Mouse (Mus musculus) hindbrain, embryonic 16.5 days (tissue): ENCODE measurements at regions not wholly inside any gene's neighbourhood (a gene's known extent, or its start where the extent isn't known, plus 50 kb on each side); places are given as distances from the start of the nearest gene placed in this dataset.

ENCODE experiments used
- ATAC-seq: fragments of 200-750 bp; cut with Nextera tagmentation; 2 replicates; pipeline ENCODE4 v1.8.0; 2017; ENCODE audit warnings: moderate TSS enrichment, moderate library complexity
- H3K27ac ChIP-seq: fragments of 300-500 bp; sonication (generic); 2 replicates; pipeline ENCODE4 v1.5.1; 2014; ENCODE audit warnings: low read depth, mild to moderate bottlenecking, control low read depth, low read length, moderate library complexity
- H3K27me3 ChIP-seq: fragments of 300-500 bp; sonication (generic); replicated peaks from 2 replicates; pipeline ENCODE4 v1.6.1; 2014; ENCODE audit warnings: low read length; ENCODE audit not compliant: control insufficient read depth, insufficient read depth
- H3K36me3 ChIP-seq: fragments of 300-500 bp; sonication (generic); 2 replicates; pipeline ENCODE4 v1.6.1; 2014; ENCODE audit warnings: mild to moderate bottlenecking, low read length, moderate library complexity, mixed read lengths; ENCODE audit not compliant: control insufficient read depth, insufficient read depth
- H3K4me1 ChIP-seq: fragments of 300-500 bp; sonication (generic); 2 replicates; pipeline ENCODE4 v1.6.1; 2014; ENCODE audit warnings: low read depth, low read length; ENCODE audit not compliant: control insufficient read depth, insufficient read depth
- H3K4me2 ChIP-seq: fragments of 300-500 bp; sonication (generic); 2 replicates; pipeline ENCODE4 v1.6.1; 2014; ENCODE audit warnings: mild to moderate bottlenecking, low read length, control low read depth, moderate library complexity
- H3K4me3 ChIP-seq: fragments of 300-500 bp; sonication (generic); 2 replicates; pipeline ENCODE4 v1.5.1; 2014; ENCODE audit warnings: mild to moderate bottlenecking, low read length, control low read depth, moderate library complexity
- H3K9ac ChIP-seq: fragments of 300-500 bp; sonication (generic); 2 replicates; pipeline ENCODE4 v1.6.1; 2014; ENCODE audit warnings: low read depth, mild to moderate bottlenecking, control low read depth, low read length, moderate library complexity
- H3K9me3 ChIP-seq: fragments of 300-500 bp; sonication (generic); 2 replicates; pipeline ENCODE4 v1.6.1; 2014; ENCODE audit warnings: mild to moderate bottlenecking, low read length, moderate library complexity; ENCODE audit not compliant: control insufficient read depth
- WGBS: fragments of 180-500 bp; shearing (Covaris S2); extraction: QIAGEN DNeasy Blood & Tissue Kit; methylation state at CpG from one replicate; pipeline ENCODE4 v1.1.7; 2014; 5-methylcytosine and 5-hydroxymethylcytosine counted together

DNA sequence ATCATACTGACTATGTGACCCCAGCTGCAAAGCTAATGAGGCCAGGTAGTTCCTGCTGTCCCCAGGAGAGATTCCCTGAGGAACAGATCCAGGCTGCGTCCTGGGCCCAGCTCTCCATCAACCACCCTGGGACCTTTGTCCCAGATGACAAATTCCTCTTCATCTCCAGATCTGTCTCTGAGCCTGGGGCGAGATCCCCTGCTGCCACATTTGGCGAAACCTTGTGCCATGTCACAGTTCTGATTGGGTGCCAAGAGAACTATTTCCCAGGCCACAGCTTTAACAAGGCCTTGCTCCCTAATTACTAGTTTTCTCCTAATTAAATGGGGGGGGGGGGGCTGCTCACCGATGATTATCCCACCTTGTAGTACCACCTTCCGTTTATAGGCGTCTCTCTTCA, 70.6 kb upstream of the Hes1 start:
- Histone ChIP-seq H3K4me1 (no peaks in the 10 kb centered on the region), H3K36me3 (no peaks in the 10 kb centered on the region), H3K4me3 (no peak overlapping the region), H3K27ac (no peak overlapping the region), H3K4me2 (no peak overlapping the region), H3K27me3 (no peaks in the 10 kb centered on the region), H3K9ac (no peak overlapping the region), H3K9me3 (no peaks in the 10 kb centered on the region)
- no peak for ATAC-seq
- 47% methylated on average over 6 of the region's 6 CpGs for WGBS

DNA sequence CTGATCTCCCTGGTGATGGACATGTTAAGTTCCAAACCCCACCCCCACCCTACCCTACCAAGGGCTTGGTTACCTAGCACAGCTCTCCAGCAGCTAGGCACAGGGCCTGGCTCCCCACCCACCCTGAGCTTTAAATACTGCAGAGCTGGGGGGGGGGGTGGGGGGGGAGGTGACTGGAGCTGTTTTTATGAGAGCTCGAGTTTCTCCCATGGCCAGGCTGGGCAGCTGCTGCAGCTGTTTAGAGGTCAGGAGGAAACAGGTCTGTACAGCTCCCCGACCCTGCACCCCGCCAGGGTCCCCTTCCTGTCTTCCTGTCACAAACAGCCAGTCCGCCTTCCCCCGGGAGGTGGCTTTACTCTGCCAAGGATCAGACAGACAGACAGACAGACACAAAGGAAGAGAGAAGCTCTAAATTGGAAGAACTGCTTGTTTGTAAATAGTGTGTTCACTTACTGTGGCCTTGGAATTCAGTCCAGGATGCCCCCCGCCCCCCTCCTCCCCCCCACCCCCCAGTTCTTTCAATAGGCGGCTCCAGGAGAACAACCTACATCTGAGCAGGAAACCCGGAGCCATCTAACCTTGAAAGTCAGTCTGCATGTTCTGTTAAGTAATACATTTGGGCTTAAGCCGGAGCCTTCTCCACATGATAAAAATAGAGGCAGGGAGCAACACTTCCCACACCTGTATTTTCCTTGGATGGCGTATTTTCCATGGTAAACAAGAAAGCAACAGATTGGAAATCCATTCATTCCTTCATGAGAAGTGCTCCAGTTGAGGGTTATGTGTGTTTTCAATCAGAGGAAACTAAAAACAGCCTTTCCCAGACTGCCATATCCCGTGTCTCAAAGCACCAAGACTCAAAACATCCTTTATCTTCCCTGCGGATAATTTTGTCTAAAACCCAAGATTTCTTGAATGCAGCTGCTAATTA, 67.8 kb upstream of the Hes1 start:
- ATAC-seq: 0 out of 2 replicates have a peak, but pooled peaks have one; percentile 30
- H3K4me3 ChIP-seq: no peak overlapping the region
- no peaks in the 10 kb centered on the region for H3K36me3 ChIP-seq
- H3K9me3 ChIP-seq: no peaks in the 10 kb centered on the region
- H3K9ac ChIP-seq: no peak overlapping the region
- no peaks in the 10 kb centered on the region for H3K4me1 ChIP-seq
- no peak overlapping the region for H3K4me2 ChIP-seq
- H3K27ac ChIP-seq: no peak overlapping the region
- H3K27me3 ChIP-seq: no peaks in the 10 kb centered on the region
- 47% methylated on average over 11 of the region's 12 CpGs for WGBS

DNA sequence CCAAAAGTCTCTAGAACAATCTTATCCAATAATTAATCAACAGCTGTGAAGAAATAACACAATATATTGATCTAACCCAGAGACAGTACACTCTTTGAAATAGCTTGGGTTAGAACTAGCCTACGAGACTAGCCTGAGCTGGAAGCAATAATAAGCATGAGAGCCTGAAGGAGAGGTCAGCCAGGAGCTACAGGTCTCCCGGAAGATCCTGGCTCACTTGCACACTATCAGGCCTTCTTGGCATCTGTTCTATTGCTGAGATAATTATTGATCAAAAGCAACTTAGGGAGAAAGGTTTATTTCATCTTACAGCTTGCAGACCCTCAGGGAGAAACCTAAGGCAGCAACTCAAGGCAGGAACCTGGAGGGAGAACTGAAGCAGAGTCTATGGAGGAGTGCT, 64.0 kb upstream of the Hes1 start:
- Histone ChIP-seq H3K9me3 (no peaks in the 10 kb centered on the region), H3K9ac (no peak overlapping the region), H3K4me3 (no peak overlapping the region), H3K27ac (no peak overlapping the region), H3K4me2 (no peak overlapping the region), H3K4me1 (no peaks in the 10 kb centered on the region), H3K36me3 (no peaks in the 10 kb centered on the region), H3K27me3 (no peaks in the 10 kb centered on the region)
- WGBS: 92% methylated on average over 2 of the region's 2 CpGs
- ATAC-seq: no peak

DNA sequence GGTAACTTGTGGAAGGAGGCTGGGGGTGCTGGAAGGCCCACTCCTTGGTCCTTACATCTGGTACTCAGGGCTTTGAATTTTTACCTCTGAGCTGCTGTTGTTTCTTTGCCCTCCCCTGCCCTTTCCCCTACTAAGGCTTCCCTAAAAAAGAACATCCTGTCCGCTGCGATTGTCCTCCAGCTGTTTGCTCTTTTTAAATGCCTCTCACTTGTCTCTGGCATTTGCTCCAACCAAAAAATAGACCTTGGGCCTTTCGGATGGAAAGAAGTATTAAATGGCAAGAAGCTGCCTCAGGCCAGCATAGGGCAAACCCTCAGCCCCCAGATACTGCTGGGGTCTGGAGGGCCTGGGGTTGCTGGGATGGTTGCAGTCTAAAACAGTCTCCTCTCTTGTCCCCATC, 59.1 kb upstream of the Hes1 start:
- WGBS: 83% methylated on average over 3 of the region's 3 CpGs
- H3K27me3 ChIP-seq: peaks cover 3% of the 10 kb centered on the region; the same call in 1 of the 2 replicates

DNA sequence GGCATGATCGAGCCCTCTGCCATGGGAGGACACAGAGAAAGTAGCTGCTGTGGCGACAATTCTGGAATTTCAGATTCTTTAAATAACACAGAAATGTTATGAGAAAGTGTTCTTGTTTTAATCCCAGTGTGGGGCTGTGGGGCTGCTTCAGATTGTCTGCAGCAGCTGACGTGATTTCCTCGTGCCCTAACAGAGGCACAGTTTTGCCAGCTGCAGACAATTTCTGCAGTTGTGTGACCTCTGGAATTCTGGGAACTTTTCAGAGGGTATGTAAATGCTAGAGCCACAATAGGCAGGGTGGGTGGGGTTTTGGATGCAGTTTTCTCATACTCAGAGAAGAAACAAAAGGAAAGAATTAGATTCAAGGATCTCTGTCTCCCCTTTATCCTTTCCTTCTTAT, 57.4 kb upstream of the Hes1 start:
- WGBS: 66% methylated on average over 4 of the region's 4 CpGs
- no peaks in the 10 kb centered on the region for H3K9me3 ChIP-seq
- no peak overlapping the region for H3K4me2 ChIP-seq
- H3K36me3 ChIP-seq: no peaks in the 10 kb centered on the region
- H3K9ac ChIP-seq: no peak overlapping the region
- H3K4me1 ChIP-seq: peaks cover 17% of the 10 kb centered on the region
- no peak overlapping the region for H3K27ac ChIP-seq
- H3K27me3 ChIP-seq: peaks cover 3% of the 10 kb centered on the region; the same call in 1 of the 2 replicates
- no peak for ATAC-seq
- no peak overlapping the region for H3K4me3 ChIP-seq

More for the DNA sequence above, 59.1 kb upstream of the Hes1 start:
- H3K27ac ChIP-seq: no peak overlapping the region
- H3K4me2 ChIP-seq: no peak overlapping the region
- no peaks in the 10 kb centered on the region for H3K36me3 ChIP-seq
- H3K4me1 ChIP-seq: peaks cover 17% of the 10 kb centered on the region
- no peak overlapping the region for H3K9ac ChIP-seq
- no peak for ATAC-seq
- H3K9me3 ChIP-seq: no peaks in the 10 kb centered on the region
- H3K4me3 ChIP-seq: no peak overlapping the region

DNA sequence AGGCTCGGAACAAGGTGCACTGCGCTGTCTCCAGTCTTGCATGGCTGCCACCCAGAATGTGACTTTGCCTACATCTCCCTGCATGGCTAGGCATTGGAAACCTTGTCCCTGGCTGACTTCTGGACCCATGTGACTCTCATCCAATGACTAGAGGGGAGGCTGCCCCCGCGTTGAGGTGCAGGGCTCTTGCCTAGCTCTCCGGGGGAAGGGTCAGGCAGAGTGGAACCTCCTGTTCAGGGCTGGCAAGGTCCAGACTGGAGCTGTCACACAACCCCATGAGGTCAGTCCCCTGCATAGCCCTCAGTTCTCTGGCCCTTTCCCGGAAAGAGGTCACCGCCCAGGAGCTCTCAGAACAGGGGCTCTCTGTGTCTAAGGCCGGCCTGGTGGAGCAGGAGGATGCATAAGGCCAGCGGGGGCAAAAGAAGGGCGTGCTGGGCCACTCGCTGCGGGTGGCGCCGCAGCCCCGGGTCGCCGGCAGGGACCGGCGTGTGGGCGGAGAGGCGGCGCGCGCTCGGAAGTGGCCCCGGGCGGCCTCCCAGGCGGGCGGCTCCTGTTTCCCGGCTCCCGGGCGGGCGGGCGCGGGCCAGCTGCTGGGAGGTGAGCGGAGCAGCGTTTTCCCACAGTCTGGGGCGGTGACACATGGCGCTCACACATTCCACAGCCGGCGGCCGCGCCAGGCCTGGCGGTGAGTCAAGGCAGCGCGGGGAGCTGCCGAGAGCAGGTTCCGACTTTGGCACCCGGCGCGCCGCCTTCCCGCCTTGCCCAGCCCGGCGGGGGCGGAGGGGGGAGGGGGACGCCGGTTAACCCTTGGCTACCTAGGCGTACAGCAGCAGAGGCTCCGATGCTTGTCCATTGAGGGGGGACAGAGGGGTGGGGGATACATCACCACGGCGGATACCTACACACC, 55.5 kb upstream of the Hes1 start:
- peak; percentile 93 for ATAC-seq
- under 1% methylated on average over 48 of the region's 62 CpGs for WGBS
- peaks cover 3% of the 10 kb centered on the region for H3K27me3 ChIP-seq
- H3K4me2 ChIP-seq: peak overlapping the region; percentile 98
- peak overlapping the region; percentile 75 for H3K9ac ChIP-seq
- H3K36me3 ChIP-seq: no peaks in the 10 kb centered on the region
- H3K4me3 ChIP-seq: peak overlapping the region; percentile 49
- peak overlapping the region; percentile 70; the same call in 1 of the 2 replicates for H3K27ac ChIP-seq
- H3K9me3 ChIP-seq: no peaks in the 10 kb centered on the region
- H3K4me1 ChIP-seq: peaks cover 17% of the 10 kb centered on the region

DNA sequence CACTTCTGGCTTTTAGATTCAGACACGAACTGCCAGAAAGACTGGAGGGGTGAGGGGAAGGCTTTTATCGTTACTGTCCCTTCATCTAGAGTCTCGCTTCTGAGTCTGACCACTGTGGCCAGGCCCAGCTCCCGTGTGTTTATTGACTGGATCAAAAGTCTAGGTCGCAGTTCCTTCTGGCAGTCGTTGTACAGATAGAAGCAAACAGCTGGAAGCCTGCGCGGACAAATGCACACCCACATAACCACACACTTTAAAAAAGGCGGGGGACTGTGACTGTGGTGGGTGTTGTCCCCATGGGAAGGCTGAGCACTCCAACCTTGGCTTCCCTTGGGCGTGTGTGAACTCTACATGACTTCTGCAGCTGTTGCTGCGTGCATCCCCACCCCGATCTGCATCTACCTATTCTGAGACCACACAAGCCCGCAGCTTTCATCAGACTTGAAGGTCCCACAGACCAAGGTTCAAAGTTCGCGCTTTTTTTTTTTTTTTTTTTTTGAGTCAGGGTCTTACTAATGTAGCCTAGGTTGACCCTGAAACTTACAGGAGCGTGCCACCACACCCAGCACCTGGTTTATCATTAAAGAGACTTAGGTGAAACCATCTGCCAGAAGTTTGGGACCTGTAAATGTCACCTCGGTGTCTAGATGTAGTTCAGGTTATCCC, 54.5 kb upstream of the Hes1 start:
- Histone ChIP-seq H3K27ac (no peak overlapping the region), H3K4me1 (peaks cover 17% of the 10 kb centered on the region), H3K4me2 (peak overlapping the region; percentile 98), H3K9me3 (no peaks in the 10 kb centered on the region), H3K4me3 (peak overlapping the region; percentile 49), H3K9ac (peak overlapping the region; percentile 75), H3K27me3 (peaks cover 3% of the 10 kb centered on the region), H3K36me3 (no peaks in the 10 kb centered on the region)
- 17% methylated on average over 17 of the region's 17 CpGs for WGBS
- ATAC-seq: no peak

DNA sequence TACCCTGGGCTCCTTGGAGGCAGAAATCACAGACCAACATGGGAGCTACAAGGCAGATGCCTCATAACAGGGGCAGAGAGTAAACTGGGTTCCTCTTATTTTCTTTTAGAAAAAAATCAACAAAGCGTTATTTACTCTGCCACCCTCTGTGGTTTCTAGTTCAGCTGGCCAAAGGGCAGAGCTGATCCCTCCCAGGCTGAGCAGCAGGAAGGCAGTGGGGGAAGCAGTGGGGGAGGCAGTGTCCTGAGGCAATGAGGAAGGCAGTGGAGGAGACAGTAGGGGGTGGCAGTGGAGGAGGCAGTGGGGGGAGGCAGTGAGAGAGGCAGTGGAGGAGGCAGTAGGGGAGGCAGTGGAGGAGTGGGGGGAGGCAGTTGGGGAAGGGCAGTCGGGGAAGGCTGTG, 51.1 kb upstream of the Hes1 start:
- Histone ChIP-seq H3K36me3 (no peaks in the 10 kb centered on the region), H3K9me3 (no peaks in the 10 kb centered on the region), H3K4me1 (peaks cover 17% of the 10 kb centered on the region), H3K27me3 (no peaks in the 10 kb centered on the region; the same call in 1 of the 2 replicates), H3K4me2 (no peak overlapping the region), H3K4me3 (no peak overlapping the region), H3K27ac (no peak overlapping the region), H3K9ac (no peak overlapping the region)
- WGBS: 63% methylated on average over 2 of the region's 2 CpGs
- no peak for ATAC-seq
